Mouse (Mus musculus) forebrain, embryonic 10.5 days (tissue): ENCODE measurements around the gene Nenf. TPM values are rescaled to one million over a fixed set of nuclear protein-coding genes. Genes with fewer than 3 reads are reported as not detected.

Experiments
- polyA plus RNA-seq: library from polyadenylated mRNA; unstranded; fragments of >200 nt; fragmentation: Nextera tagmentation; extraction: Ambion mirVana; gene quantifications from 2 replicates; pipeline ENCODE4 v1.2.1, GENCODE M21; 2016

The Nenf gene
- polyA plus RNA-seq, 1 experiment from 2014 or later, result 51.9 TPM

Other genes with a start within 250 kb of the Nenf start
- gene Batf3, start 220.3 kb downstream of the Nenf start, polyA plus RNA-seq, result 8.0 and 9.7 TPM in 2 replicates
- gene Fam71a, start 153.4 kb downstream of the Nenf start, polyA plus RNA-seq, result not detected in 2 replicates
- gene Atf3, start 100.2 kb downstream of the Nenf start, polyA plus RNA-seq, result 2.9 and 3.4 TPM in 2 replicates
- gene Tmem206, start 7.7 kb upstream of the Nenf start, polyA plus RNA-seq, result 25.6 and 29.5 TPM in 2 replicates
- gene Ppp2r5a, start 85.1 kb upstream of the Nenf start, polyA plus RNA-seq, result 9.1 and 9.5 TPM in 2 replicates